Mouse (Mus musculus): ENCODE measurements around the gene Nek8.

Nek8 gene

GRCm38 (mm10) chr11:78165761-78166109 lies 10.7 kb downstream of the Nek8 start:
- DNase-seq, result peak; percentile 89

DNA sequence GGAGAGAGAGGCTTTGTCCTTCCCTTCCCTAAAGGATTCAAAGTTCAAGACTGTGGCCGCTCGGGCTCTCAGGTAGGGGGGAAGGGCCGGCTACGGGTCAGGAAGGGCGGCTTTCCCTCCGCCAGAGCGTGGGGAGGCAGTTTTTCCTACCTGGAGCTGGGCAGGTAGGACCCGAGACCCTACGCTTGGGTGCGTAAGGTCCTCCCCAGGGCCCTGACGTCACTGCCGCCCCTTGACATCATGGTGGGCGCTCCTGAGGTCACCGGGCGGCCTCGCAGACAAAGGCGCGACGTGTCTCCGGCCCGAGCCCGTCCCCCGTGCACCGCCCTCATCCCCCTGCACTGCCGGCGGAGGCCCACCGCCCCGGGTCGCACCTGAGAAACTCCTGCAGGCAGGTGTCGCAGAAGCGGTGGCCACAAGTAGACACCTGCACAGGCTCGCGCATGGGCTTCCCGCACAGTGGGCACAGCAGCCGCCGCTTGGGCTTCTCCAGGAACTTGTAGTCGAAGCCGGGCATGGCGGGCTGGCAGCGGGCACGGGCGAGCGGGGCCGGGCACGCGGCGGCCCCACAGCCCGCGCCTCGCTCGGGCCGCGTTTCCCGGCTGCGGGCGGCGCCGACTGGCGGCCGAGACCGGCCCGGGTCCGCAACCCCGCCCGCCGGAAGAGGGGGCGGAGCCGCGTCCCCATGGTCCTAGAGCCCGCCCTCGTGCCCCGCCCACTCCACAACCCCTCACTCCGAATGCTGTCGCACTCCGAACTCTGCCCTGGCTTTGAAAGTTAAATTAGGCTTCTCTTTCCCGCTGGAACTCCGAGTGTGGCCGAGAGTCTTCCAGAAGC lies 11.3 kb downstream of the Nek8 start, which contains the start of gene Traf4:
Gene Traf4 (minus strand): TSS at position 666 of the 837 bp plus-strand sequence.
- peak; percentile 80 for DNase-seq

DNA sequence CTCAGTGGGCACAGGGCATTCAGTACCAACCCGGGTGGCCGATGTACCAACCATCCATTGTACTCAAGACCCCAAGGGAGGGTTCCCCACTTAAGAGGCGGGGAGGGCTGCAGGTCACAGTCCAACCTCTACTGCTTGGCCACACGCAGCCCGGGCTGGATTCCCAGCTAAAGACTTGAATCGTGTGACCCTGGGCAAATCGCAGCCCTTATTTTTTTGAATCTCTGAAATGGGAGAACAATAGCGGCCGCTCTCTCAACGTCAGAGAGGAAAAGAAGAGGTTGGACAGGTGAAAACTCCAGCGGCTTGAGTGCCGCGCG lies 11.9 kb downstream of the Nek8 start:
- no peak for DNase-seq

DNA sequence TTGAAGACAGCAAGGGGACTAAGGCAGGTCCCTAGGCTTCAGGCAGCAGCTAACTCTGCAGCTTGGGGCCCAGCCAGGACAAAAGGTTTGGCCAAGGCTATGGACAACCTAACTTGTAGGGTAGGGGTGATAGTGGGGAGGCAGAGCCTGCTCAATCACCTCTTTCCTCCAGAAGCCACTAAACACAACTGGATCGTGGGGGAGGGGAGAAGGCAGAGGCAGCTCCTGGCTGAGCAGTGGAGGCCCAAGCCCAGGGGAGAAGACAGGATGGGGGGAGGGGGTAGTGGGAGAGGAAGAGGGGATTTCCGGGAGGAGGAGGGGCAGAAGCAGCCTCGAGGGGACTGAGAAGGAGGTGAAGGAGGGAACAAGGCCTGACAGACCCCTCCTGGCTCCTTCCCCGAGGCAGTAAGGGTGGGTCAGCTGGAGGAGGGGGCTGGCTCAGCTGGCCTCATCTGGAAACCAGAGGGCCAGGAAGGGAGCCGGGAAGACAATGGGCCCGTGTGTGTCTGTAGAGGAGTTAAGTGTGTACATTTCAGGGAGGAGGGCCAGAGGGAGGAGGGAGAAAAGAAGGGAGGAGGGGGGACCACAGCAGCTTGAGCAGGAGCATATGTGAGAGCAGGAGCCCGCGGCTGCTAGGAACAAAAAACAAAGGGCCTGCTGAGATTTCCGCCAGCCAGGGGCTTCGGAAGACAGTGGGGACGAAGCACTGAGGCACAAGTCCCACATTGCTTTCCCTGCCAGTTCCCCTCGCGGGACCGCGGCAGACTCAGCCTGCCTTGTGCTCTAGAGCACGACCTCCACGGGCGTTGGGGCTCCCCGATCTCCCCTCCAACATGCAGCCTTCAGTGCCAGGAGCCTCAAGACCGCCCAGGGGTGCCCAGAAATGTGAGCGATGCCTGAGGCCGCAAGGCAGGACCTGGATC lies 12.5 kb downstream of the Nek8 start:
- peak; percentile 79 for DNase-seq

DNA sequence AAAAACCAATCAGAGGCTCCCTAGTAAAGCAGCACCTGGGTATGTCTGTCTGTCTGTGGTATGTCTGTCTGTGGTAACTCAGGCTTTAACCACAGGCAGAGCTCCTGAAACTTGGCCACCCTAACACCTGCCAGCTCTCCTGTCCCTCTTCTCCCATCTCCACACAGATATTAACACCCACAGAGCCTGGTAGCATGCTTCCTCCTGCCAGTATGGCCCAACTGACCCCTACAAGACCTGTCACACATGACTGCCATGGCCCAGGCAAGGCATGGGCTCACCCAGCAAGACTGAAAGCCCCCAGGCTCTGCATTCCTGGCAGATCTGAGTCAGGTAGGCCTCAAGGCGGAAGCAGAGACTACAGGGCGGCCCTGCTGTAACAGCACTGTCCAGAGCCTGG lies 13.4 kb downstream of the Nek8 start:
- DNase-seq, result no peak

GRCm38 (mm10) chr11:78162504-78162903 lies 14.0 kb downstream of the Nek8 start:
- DNase-seq, result no peak

DNA sequence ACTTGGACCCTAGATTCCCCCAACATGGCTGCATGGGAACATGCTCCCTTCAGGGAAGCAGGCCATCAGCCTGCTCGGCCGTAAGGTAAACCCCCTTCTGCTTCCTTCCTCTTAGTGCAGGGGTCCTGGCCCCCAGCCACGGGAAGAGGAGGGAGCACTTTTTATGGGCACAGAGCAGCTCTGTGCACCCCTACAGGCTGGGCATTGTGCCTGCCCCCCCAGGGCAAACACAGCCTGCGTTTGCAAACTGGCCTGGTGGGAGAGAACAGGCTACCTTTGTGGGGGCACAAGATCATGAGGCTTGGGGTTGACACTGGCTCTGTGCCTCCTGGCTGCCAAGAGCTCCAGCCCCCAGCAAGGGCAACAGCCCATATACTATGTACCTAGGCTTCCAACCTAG lies 14.5 kb downstream of the Nek8 start:
- DNase-seq, result no peak

DNA sequence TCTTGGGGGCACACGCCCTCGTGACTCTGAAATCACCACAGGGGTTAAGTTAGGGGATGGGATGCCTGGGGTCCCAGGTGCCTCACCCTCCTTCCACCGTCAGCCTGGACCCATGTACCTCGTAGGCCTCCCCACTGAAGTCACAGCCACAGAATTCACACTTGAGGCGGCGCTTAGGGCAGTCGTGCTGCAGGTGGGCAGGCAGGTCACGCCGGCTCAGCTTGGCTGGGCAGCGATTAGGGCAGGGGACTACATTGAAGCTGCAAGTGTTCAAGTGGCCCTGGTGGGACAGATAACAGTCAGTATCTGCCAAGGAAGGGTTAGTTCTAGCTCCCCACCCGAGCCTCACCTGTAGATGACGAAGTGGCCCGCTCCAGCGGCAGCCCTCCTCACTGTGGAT lies 15.3 kb downstream of the Nek8 start:
- no peak for DNase-seq

DNA sequence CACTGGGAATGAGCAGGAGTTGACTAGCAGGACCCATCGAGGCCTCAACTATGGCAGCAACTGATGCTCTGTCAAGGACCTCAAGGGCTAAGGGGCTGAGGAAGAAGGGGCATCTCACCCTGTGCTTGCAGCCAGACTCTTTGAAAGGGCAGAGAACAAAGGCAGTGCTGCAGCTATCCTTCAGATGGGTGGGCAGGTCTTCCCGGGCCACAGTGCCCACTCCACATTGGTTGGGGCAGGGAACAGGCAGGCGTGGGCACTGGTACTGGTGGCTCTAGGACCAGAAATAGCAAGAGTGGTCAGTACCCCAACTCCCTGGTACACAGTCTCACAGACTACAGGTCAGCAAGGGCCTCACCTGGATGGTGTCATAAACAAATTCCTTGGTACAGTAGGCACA lies 15.8 kb downstream of the Nek8 start:
- no peak for DNase-seq

GRCm38 (mm10) chr11:78160171-78160570 lies 16.3 kb downstream of the Nek8 start:
- DNase-seq, result no peak

- no peak for DNase-seq
Observed at GRCm38 (mm10) chr11:78159557-78159956, 16.9 kb downstream of the Nek8 start.

DNA sequence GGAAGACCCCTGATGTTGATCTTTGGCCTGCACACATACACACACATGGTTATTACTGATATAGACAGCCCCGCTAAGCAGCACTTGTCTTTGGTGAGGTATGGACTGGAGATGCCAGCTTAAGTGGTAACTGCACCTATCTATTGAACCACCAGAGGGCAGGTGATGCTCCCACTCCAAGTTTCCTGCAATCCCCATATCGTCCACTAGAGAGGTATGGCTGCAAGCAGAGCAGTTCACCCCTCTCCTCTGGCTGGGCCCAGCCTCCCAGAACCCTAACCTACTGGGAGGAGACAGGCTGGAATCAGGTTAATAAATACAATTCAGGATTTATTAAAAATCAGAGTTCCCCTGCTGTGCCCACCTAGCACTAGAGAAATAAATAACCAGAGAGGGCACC lies 17.4 kb downstream of the Nek8 start:
- DNase-seq, result peak; percentile 97

GRCm38 (mm10) chr11:78156156-78156699 lies 20.2 kb downstream of the Nek8 start:
- DNase-seq, result no peak

DNA sequence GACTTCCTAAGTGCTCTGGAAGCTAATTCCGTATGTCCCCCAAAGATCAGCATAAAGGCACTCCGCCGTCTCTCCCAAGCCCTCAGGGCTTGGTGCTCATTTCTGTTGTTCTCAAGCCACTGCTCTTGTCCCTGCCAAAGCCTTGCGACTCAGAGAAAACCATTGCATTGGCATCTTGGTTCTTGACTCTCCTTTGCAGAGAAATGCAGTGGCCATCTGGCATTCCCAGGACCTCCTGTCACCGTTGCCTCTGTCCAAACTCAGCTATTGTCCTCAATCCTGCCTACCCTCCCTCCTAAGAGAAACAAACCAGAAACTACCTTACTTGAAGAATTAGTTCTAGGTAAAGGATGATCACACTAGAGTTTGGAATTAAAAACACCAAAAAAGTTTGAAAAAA lies 20.8 kb downstream of the Nek8 start:
- no peak for DNase-seq

DNA sequence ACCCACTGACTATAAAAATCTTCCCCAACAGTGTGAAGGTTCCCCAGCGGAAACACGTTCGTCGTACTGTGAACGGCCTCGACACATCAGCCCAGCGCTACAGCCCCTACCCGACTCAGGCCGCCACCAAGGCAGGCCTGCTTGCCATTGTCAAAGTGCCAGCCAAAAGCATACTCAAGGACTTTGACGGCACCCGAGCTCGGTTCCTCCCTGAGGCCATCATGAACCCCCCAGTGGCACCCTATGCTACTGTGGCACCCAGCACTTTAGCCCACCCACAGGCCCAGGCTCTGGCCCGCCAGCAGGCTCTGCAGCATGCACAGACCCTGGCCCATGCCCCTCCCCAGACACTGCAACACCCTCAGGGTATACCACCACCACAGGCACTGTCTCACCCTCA lies 22.7 kb downstream of the Nek8 start:
- no peak for DNase-seq

GRCm38 (mm10) chr11:78152299-78153231 lies 23.9 kb downstream of the Nek8 start:
- DNase-seq, result peak; percentile 60

DNA sequence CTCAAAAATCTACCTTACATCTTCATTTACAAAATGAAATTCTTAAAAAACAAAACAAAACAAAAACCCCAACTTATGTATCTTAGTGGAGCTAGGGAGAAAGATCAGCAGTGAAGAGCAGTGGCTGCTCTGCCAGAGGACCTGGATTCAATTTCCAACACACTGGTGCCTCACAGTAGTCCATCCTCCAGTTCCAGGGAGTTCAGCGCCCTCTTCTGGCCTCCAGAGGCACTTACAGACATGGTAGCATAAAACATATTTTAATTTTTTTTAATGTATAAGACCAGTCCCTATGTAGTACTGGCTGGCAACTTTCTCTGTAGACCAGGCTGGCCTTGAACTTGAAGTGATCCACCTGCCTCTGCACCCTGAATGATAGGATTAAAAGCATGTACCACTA lies 25.3 kb downstream of the Nek8 start:
- no peak for DNase-seq

DNA sequence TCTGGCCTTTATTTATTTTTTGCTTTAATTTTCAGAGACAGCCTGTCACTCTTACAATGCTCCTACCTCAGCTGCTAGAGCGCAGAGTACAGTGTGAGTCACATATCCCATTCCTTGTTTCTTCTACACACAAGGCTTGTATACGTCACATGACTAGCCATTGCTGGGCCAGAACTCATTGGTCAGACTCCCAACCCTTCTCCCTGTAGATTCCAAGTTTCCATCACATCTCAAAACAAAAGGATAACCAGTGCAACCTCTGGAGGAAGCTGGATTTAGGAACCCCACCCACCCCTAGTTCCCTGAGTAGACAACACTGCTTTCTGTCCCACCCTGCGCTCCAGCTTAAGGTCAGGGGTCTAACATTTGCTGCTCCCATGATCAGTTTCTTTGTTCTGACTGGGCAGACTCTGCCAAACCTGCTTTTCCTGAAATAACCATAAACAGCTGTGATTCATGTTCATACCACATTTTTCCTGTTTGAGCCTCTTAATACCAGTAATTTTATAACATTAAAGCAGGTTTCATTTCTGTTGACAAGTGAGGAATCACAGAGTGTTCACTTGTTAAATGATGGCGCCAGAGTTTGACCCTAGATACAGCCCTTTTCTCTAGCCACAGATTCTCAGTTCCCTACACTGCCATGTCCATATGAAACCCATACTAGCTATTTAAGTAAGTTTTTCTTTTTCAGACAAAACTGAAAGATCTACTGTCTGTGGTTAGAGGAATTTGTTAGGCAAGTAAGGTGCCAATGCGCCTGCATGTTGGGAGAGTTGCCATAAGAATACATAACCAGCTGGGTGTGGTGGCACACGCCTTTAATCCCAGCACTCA lies 29.6 kb downstream of the Nek8 start:
- DNase-seq, result no peak

DNA sequence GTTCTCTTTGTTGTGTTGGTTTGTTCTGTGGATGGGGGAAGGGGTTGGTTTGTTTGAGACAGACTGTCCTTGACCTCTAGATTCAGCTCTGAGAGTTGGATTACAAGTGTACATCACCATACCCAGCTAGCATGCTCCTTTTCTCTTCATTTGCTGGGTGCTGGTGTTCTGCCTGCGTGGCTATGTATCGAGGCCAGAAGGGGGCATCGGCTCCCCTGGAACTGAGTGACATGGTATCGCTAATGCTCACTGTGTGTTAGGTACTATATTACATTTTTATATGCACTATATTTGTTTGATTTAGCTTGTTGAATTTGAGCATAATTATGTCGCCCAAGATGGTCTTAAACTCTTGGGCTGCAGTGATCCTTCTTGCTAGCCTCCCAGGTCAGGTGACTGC lies 30.3 kb downstream of the Nek8 start:
- DNase-seq, result no peak

- DNase-seq, result peak; percentile 47
Observed at GRCm38 (mm10) chr11:78143520-78143919, 33.0 kb downstream of the Nek8 start.

DNA sequence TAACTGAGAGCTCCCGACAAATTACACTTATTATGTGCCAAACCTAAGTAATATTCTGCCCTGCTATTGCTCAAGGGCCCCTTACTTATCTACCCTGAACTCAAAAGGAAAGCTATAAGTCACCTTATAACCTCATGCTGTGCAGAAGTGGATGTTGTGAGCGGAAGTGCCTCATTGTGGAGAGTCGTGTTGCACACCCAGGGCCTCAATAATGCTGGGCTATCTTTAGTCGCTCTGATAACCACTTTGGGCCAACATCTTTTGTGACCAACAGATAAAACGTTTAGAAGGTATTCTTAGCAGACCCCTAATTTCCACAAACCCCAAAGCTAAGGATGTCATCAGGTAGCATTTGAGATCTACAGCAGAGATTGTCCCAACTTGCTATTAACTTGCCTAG lies 35.8 kb downstream of the Nek8 start:
- DNase-seq, result no peak

- peak; percentile 55 for DNase-seq
Observed at GRCm38 (mm10) chr11:78138023-78138422, 38.5 kb downstream of the Nek8 start.
